Mouse (Mus musculus) kidney, adult 8-10 months (tissue): ENCODE results near the gene Glrx5.

Experiments used
- DNase-seq, 2 experiments: peaks; one replicate each; pipeline ENCODE4 v3.0.0; 2022

Glrx5 gene

GRCm38 (mm10) chr12:105004956-105005714 is 27.4 kb upstream of the Glrx5 start:
- no peak for DNase-seq

GRCm38 (mm10) chr12:105005715-105005972 is 26.8 kb upstream of the Glrx5 start:
- no peak for DNase-seq

- peak in 1 of 2 experiments; percentile 13 for DNase-seq
These were observed 24.3 kb upstream of the Glrx5 start for GRCm38 (mm10) chr12:105008150-105008549.

- peak; percentile 87 to 93 for DNase-seq
These were observed 23.7 kb upstream of the Glrx5 start for GRCm38 (mm10) chr12:105008752-105009178.

GRCm38 (mm10) chr12:105009370-105010212 is 22.9 kb upstream of the Glrx5 start, which contains the start of gene Syne3:
TSS of gene Syne3 (minus strand) at chr12:105009809.
- peak; percentile 74 to 82 for DNase-seq

- no peak for DNase-seq
These were observed 22.2 kb upstream of the Glrx5 start for GRCm38 (mm10) chr12:105010213-105010790.

GRCm38 (mm10) chr12:105011589-105011988 is 20.9 kb upstream of the Glrx5 start:
- DNase-seq: no peak

- DNase-seq: no peak
These were observed 20.2 kb upstream of the Glrx5 start for GRCm38 (mm10) chr12:105012314-105012713.

- peak; percentile 71 to 78 for DNase-seq
These were observed 19.4 kb upstream of the Glrx5 start for GRCm38 (mm10) chr12:105013065-105013464.

GRCm38 (mm10) chr12:105016199-105016598 is 16.3 kb upstream of the Glrx5 start:
- DNase-seq: no peak

- peak; percentile 74 to 85 for DNase-seq
These were observed 15.8 kb upstream of the Glrx5 start for GRCm38 (mm10) chr12:105016639-105017038.

- DNase-seq: peak in 1 of 2 experiments; percentile 50
These were observed 12.9 kb upstream of the Glrx5 start for GRCm38 (mm10) chr12:105019359-105020219.

- no peak for DNase-seq
These were observed 10.9 kb upstream of the Glrx5 start for GRCm38 (mm10) chr12:105021441-105022069.

- DNase-seq: no peak
These were observed 10.3 kb upstream of the Glrx5 start for GRCm38 (mm10) chr12:105022141-105022540.

- DNase-seq: no peak
These were observed 9.7 kb upstream of the Glrx5 start for GRCm38 (mm10) chr12:105022776-105023175.

GRCm38 (mm10) chr12:105025271-105025946 is 7.1 kb upstream of the Glrx5 start:
- DNase-seq: peak in 1 of 2 experiments; percentile 81

- DNase-seq: no peak
These were observed 6.4 kb upstream of the Glrx5 start for GRCm38 (mm10) chr12:105025947-105026586.

- peak; percentile 77 to 83 for DNase-seq
These were observed 5.0 kb upstream of the Glrx5 start for GRCm38 (mm10) chr12:105027323-105027991.

- DNase-seq: no peak
These were observed 2.6 kb upstream of the Glrx5 start for GRCm38 (mm10) chr12:105029890-105030289.
